Mouse (Mus musculus): ENCODE results near the gene Psmg3.

The Psmg3 gene

GRCm38 (mm10) chr5:139826357-139827055 lies at the start of gene Psmg3, which contains the start of gene Gm26938:
TSS of gene Psmg3 (minus strand) at chr5:139826885.
TSS of gene Gm26938 (minus strand) at chr5:139826407.
- in situ Hi-C loops (cut with MboI, MseI), result no loop called here

GRCm38 (mm10) chr5:139871526-139871925 lies 44.8 kb upstream of the Psmg3 start:
- in situ Hi-C loops (cut with MboI, MseI), result no loop called here

- in situ Hi-C loops (cut with MboI, MseI), result no loop called here
These were observed 44.2 kb upstream of the Psmg3 start for GRCm38 (mm10) chr5:139870886-139871285.

- in situ Hi-C loops (cut with MboI, MseI), result no loop called here
These were observed 36.1 kb upstream of the Psmg3 start for GRCm38 (mm10) chr5:139862759-139863158.

GRCm38 (mm10) chr5:139860328-139861104 lies 33.8 kb upstream of the Psmg3 start:
- in situ Hi-C loops (cut with MboI, MseI), result no loop called here

- in situ Hi-C loops (cut with MboI, MseI), result no loop called here
These were observed 23.1 kb upstream of the Psmg3 start for GRCm38 (mm10) chr5:139849626-139850320.

GRCm38 (mm10) chr5:139839142-139839541 lies 12.5 kb upstream of the Psmg3 start:
- in situ Hi-C loops (cut with MboI, MseI), result no loop called here

GRCm38 (mm10) chr5:139838476-139838892 lies 11.8 kb upstream of the Psmg3 start:
- in situ Hi-C loops (cut with MboI, MseI), result no loop called here

GRCm38 (mm10) chr5:139835706-139836105 lies 9.0 kb upstream of the Psmg3 start:
- in situ Hi-C loops (cut with MboI, MseI), result no loop called here

GRCm38 (mm10) chr5:139832125-139832524 lies 5.4 kb upstream of the Psmg3 start:
- in situ Hi-C loops (cut with MboI, MseI), result no loop called here

- in situ Hi-C loops (cut with MboI, MseI), result no loop called here
These were observed 4.0 kb upstream of the Psmg3 start for GRCm38 (mm10) chr5:139830734-139831133.

- in situ Hi-C loops (cut with MboI, MseI), result no loop called here
These were observed 2.7 kb upstream of the Psmg3 start for GRCm38 (mm10) chr5:139829384-139829783.

- in situ Hi-C loops (cut with MboI, MseI), result no loop called here
These were observed 908 bp upstream of the Psmg3 start for GRCm38 (mm10) chr5:139827593-139827992.

GRCm38 (mm10) chr5:139825947-139826346 lies 738 bp downstream of the Psmg3 start:
- in situ Hi-C loops (cut with MboI, MseI), result no loop called here

GRCm38 (mm10) chr5:139824531-139824930 lies 2.2 kb downstream of the Psmg3 start:
- in situ Hi-C loops (cut with MboI, MseI), result no loop called here

GRCm38 (mm10) chr5:139821466-139822459 lies 4.9 kb downstream of the Psmg3 start:
- in situ Hi-C loops (cut with MboI, MseI), result no loop called here

- in situ Hi-C loops (cut with MboI, MseI), result no loop called here
These were observed 7.0 kb downstream of the Psmg3 start, which contains the start of gene Tmem184a for GRCm38 (mm10) chr5:139819538-139820181. TSS of gene Tmem184a (minus strand) at chr5:139819917.

GRCm38 (mm10) chr5:139818801-139819200 lies 7.9 kb downstream of the Psmg3 start:
- in situ Hi-C loops (cut with MboI, MseI), result no loop called here

- in situ Hi-C loops (cut with MboI, MseI), result no loop called here
These were observed 8.6 kb downstream of the Psmg3 start for GRCm38 (mm10) chr5:139818056-139818455.

GRCm38 (mm10) chr5:139817292-139817691 lies 9.4 kb downstream of the Psmg3 start:
- in situ Hi-C loops (cut with MboI, MseI), result no loop called here

Data from T-helper 2 cell (primary cell).